Mouse (Mus musculus) left cerebral cortex, postnatal 36 days (tissue): ENCODE data around the gene Gbp10. TPM values are rescaled to one million over a fixed set of nuclear protein-coding genes. Genes with fewer than 3 reads are reported as not detected.
"Not testable (repeated sequence)": the region's sequence is repeated elsewhere in the genome, so short reads cannot be mapped to it uniquely, and the experiment has no call there.

Experiments
- DNase-seq, 2 experiments: peaks; one replicate each; pipeline ENCODE4 v3.0.0; 2021 to 2022; ENCODE audit warnings: low spot score in 2 of 2, mixed read lengths in 1 of 2
- intact Hi-C: fragments of 180-260 bp; cut with DNase I; formaldehyde crosslinking; loops from one replicate; pipeline ENCODE4 v1.15.1; 2025
- total RNA-seq, 2 experiments: library from RNA; stranded (reverse); gene quantifications; 2 replicates each; pipeline ENCODE4 v1.2.3; 2021

The Gbp10 gene
- total RNA-seq, result not detected

DNA sequence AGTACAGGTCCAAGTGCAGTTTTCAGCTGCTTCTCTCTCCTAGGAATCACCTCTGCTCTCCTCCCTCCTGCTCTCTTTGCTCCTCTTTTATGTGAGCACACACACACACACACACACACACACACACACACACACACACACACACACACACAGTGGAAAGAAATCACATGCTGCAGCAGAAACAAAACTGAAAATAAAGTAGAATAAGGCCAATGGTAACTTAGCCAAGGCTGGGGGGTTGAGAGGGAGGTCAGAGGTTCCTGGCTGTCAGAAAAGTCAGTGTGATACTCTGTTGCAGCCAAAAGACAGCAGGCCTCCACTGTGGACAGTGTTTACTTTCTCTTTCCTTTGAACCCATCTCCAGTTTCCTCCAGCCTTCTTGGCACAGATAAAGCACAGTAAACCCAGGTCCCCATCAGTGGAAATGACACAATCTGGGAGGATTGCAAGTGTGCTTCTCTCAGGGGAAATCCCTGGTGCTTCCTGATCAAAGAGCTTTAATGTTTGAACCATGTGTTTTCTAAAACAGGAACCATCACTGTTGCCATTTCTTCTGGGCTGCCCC, at the start of gene Gbp10:
Gene Gbp10, minus strand, starts transcription at position 51 of the 565 bp plus-strand sequence.
- intact Hi-C loops, DNase-seq: not testable (repeated sequence)

DNA sequence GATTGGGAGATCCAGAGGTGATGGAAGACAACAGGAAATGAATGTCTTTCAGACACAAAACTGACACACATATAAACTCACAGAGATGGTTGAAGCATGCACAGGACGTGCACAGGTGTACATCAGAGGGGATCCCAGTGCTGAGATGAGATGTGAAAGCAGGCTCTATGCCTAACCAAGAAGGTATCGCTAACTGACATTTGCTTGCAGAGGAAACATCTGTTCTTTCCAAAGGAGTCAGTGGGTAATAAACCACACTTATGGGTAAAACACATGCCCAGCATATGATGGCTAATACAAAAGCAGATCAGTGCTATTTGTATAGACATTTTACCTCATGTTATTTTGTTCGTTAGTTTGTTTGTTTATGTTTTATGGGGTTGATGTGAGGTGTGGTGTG, 21.3 kb upstream of the Gbp10 start:
- DNase-seq, intact Hi-C loops: not testable (repeated sequence)

- intact Hi-C loops, result no loop called here
- no peak for DNase-seq
Measured at GRCm38 (mm10) chr5:105252491-105252890, 13.2 kb upstream of the Gbp10 start.

DNA sequence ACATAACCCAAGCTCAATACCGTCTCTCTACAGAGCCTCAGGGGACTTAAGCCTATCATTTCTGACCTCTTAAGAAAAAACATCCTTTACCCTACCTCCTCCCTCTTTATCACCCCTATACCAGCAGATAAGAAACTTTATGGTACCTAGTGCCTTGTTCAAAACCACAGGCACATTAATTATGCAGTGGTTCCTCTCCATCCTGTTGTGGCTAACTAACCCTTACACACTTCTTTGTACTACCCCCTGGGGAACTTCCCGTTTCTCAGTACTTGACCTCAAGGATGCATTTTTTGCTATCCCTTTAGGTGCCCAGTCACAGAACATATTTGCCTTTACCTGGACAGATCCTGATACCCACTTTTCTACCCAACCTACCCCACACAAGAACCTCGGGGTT, 5.4 kb upstream of the Gbp10 start:
- DNase-seq, intact Hi-C loops: not testable (repeated sequence)

GRCm38 (mm10) chr5:105240982-105241381, 1.6 kb upstream of the Gbp10 start:
- DNase-seq, intact Hi-C loops: not testable (repeated sequence)

DNA sequence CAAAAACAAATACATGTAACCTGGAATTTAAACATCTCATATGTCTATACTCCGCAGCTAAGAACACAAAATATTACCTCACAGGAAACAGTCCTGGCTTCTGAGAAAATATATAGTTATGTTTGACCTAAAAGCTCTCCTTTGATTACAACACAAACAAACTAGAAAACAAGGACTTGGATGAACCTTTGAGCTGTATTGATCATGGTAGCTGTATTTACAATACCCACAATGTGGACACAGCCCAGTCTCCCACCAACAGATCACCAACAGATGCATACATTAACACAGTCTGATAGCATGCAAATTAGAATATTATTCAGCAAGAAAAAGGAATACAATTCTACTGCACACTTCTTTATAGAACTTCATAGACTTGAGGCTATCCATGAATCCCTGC, 931 bp downstream of the Gbp10 start:
- intact Hi-C loops, DNase-seq: not testable (repeated sequence)

GRCm38 (mm10) chr5:105236040-105236439, 3.3 kb downstream of the Gbp10 start:
- not testable (repeated sequence) for DNase-seq

GRCm38 (mm10) chr5:105208957-105209356, 30.4 kb downstream of the Gbp10 start:
- intact Hi-C loops, DNase-seq: not testable (repeated sequence)

More at GRCm38 (mm10) chr5:105236040-105236439, 3.3 kb downstream of the Gbp10 start:
- intact Hi-C loops, result not testable (repeated sequence)

GRCm38 (mm10) chr5:105200791-105201355, 38.5 kb downstream of the Gbp10 start:
- DNase-seq, result not testable (repeated sequence)
- intact Hi-C loops, result loop anchor here (1.0 kb wide), 1 partner anchor 19 kb away; no protein-coding TSS in a partner anchor

DNA sequence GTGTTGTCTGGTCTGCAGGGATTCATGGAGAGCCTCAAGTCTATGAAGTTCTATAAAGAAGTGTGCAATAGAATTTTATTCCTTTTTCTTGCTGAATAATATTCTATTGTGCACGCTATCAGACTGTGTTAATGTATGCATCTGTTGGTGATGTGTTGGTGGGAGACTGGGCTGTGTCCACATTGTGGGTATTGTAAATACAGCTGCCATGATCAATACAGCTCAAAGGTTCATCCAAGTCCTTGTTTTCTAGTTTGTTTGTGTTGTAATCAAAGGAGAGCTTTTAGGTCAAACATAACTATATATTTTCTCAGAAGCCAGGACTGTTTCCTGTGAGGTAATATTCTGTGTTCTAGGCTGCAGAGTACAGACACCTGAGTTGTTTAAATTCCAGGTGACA, 40.2 kb downstream of the Gbp10 start:
- DNase-seq, intact Hi-C loops: not testable (repeated sequence)

DNA sequence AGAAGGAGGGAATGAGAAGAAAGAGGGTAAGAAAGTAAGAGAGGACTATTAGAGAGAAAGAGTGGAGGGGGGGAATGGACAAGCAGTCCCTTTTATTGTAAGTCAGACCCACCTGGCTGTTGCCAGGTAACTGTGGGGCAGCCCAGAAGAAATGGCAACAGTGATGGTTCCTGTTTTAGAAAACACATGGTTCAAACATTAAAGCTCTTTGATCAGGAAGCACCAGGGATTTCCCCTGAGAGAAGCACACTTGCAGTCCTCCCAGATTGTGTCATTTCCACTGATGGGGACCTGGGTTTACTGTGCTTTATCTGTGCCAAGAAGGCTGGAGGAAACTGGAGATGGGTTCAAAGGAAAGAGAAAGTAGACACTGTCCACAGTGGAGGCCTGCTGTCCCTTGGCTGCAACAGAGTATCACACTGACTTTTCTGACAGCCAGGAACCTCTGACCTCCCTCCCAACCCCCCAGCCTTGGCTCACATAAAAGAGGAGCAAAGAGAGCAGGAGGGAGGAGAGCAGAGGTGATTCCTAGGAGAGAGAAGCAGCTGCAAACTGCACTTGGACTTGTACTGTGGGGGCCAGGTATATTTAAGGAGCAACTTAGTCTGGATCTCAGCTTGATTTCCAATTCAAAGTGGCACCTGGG, 41.3 kb downstream of the Gbp10 start:
- intact Hi-C loops, DNase-seq: not testable (repeated sequence)

DNA sequence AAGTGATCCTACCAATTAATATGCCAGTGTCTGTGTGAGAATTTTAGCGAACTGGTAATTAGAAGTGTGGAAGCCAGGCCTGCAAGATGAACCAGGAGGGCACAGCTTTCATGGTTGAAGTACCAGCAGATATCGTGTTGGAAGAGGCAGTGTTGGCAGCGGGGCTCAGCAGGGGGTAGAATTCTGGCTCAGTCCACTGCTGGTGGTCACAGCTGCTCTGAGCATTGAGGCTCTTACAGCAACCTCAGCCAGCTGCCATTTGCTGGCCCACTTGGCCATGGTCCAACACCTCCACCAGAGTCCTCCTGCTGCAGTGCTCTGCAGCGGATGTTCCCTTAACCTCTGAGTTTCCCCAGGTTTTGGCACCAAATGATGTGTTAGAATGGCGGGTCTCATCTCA, 43.0 kb downstream of the Gbp10 start:
- DNase-seq, intact Hi-C loops: not testable (repeated sequence)

DNA sequence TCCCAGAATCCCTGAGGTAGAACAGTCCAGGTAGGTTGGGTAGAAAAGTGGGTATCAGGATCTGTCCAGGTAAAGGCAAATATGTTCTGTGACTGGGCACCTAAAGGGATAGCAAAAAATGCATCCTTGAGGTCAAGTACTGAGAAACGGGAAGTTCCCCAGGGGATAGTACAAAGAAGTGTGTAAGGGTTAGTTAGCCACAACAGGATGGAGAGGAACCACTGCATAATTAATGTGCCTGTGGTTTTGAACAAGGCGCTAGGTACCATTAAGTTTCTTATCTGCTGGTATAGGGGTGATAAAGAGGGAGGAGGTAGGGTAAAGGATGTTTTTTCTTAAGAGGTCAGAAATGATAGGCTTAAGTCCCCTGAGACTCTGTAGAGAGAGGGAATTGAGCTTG, 46.8 kb downstream of the Gbp10 start:
- intact Hi-C loops, DNase-seq: not testable (repeated sequence)

DNA sequence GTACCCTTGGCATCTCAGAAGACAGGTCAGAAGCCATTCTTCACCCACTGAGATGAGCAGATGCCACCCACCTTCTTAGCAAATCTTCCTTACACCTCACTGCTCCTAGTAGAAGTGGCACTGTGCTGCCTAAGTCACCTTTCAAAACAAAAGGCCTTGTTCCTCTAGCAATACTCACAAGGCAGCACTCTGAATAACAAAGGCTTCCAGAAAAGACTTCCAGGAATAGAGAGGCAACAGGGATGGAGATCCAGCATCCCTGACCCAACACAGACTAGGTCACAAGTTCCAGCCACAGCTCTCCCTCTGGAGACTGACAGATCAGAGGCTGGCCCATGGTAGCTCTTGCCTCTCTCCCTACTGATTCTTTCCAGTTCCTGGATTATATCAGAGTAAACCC, 57.9 kb downstream of the Gbp10 start:
- DNase-seq, result no peak
- intact Hi-C loops, result no loop called here

Other genes starting within 250 kb of the Gbp10 start
- gene Gbp9, start 100.0 kb downstream of the Gbp10 start, total RNA-seq, result 1 to 10 TPM; 2.8 to 2.9 TPM
- gene Gbp8, start 100.0 kb downstream of the Gbp10 start, total RNA-seq, result under 1 TPM in 1 of 2 experiments, not detected in 1; 0.20 TPM
- gene Gbp4, start 99.9 kb downstream of the Gbp10 start, total RNA-seq, result 1 to 10 TPM; 1.1 to 2.2 TPM
- not detected for gene Gm43302, start 54.2 kb upstream of the Gbp10 start, total RNA-seq
- under 1 TPM; 0.67 to 0.93 TPM for gene Gbp6, start 54.2 kb upstream of the Gbp10 start, total RNA-seq
- 100 to 1,000 TPM in 1 of 2 experiments, 10 to 100 TPM in 1; 87.4 to 102 TPM for gene Lrrc8b, start 176.2 kb upstream of the Gbp10 start, total RNA-seq